Mouse (Mus musculus) Muller cell, postnatal 12 days (primary cell): ENCODE results near the gene Cox4i1.
A peak's percentile ranks its signal among the peaks of the same experiment; 100 is the strongest.

ENCODE experiments used
- DNase-seq: peaks from one replicate; pipeline ENCODE4 v3.0.0-alpha.2; 2015; ENCODE audit errors: inconsistent ontology term

Cox4i1 gene

GRCm38 (mm10) chr8:120693861-120694493 is 26.0 kb downstream of the Cox4i1 start:
- DNase-seq = no peak

GRCm38 (mm10) chr8:120696401-120697153 is 28.6 kb downstream of the Cox4i1 start:
- DNase-seq = no peak

DNA sequence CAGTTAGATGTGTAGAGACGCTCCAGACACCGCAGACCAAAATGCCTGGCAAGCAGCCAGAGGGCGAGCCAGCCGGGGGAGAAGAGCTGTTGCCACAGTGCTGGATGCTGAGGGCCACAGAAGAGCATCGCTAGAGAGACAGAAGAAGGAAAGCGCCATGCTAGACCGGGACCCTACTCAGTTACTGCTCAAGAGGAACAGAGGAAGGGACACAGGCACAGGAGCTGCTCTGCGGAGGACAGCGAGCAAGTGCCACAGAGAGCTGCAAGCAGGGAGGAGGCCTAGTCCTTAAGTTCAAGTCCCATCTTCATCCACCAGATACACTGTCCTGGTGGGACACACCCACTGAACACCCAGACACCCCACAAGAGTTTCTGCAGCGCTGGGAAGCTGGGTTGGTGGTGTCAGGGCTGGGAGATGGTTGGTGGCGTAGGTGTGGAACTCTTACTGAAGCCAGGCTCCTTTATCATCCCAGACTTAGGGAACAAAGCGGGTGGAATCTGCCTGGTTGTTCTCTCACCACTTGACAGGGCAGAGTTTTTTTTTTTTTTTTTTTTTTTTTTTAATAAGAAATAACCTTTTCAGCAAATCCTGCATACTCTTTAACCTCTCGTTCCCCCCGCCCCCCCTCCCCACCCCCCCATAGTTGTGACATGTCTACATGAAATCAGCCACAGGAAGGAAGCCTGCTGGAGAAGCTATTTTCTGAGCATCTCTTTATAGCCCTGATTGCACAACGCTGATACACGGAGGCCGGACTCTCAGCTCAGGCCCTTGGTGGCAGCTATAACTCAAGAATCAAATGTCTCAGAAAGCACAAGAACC is 29.3 kb downstream of the Cox4i1 start:
- DNase-seq = peak; percentile 60

DNA sequence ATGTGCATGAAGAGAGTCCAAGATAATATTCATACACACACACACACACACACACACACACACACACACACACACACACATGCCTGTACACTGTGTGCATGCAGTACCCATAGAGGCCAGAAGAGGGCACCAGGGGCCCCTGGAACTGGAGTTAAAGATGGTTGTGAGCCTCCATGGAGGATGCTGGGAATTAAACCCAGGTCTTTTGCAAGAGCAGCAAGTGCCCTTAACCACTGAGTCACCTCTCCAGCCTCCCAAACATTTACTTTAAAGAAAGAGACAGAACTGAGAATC is 29.9 kb downstream of the Cox4i1 start:
- DNase-seq = no peak

GRCm38 (mm10) chr8:120698426-120698825 is 30.4 kb downstream of the Cox4i1 start:
- DNase-seq = no peak

DNA sequence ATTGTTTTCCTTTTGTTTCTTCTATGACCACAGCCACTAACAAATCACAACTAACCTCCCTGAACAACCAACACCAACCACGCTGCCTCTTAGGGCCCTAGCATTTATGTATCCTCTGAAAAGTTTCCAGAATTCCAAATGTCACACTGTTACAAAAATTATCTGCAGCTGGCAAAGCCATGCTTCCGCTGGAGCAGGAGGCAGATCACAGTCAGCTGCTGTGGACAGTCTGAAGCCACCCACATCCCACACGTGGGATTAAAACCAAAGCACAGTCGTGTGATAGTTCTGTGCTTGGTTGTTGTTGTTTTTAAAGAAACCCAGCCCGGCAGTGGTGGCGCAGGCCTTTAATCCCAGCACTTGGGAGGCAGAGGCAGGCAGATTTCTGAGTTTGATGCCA is 31.1 kb downstream of the Cox4i1 start:
- DNase-seq = no peak

GRCm38 (mm10) chr8:120699565-120699964 is 31.5 kb downstream of the Cox4i1 start:
- DNase-seq = no peak

GRCm38 (mm10) chr8:120700053-120700452 is 32.0 kb downstream of the Cox4i1 start:
- no peak for DNase-seq

DNA sequence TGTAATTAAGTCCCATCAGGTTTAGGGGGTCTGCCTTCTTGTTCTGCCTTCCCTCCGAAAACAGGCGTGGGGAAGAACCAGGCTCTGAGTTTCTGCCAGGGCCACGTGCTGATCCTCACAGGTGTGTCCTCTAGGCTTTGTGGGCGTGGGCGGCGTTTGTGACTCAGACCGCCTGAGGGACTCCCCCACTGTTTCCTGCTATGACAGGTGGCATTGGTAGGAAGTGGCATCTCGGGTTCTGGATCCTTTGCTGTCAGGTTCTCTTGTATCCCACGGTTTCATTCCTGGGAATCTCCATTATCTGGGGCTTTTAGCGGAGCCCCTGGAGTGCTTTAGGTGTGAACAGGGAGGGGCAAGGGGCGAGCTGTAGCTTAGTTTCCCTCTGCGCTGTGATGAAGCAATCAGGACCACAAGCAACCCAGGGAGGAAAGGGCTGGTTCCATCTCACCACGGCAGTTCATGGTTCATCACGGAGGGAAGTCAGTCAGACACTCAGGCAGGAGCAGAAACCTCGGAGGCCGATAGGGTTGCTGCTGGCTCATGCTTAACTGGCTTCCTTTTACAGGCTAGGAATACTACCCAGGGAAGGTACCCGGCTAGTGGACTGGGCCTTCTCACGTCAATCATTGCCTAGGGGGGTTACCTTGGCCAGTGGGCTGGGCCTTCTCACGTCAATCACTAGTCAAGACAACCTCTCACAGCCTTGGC is 33.9 kb downstream of the Cox4i1 start:
- DNase-seq = no peak

- no peak for DNase-seq
Measured at GRCm38 (mm10) chr8:120704203-120704602, 36.2 kb downstream of the Cox4i1 start.

DNA sequence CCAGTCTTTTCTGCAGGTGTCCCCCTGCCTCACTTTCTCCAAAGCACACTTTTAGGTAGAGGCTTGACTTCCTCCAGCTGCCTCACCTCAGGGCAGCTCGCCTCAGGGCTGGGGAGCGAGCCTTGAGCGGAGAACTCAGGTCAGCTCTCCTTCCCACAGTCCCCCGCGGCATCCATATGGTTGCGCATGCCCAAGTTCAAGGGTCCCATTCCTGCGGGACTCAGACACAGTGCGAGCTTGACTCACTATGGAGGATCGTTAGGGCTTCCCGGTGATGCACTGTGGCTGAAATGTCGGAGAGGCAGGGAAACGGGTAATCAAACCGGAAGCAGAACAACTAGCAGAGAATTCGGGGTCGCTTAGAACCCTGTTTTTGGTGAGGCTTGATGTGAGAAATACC is 37.1 kb downstream of the Cox4i1 start:
- no peak for DNase-seq

DNA sequence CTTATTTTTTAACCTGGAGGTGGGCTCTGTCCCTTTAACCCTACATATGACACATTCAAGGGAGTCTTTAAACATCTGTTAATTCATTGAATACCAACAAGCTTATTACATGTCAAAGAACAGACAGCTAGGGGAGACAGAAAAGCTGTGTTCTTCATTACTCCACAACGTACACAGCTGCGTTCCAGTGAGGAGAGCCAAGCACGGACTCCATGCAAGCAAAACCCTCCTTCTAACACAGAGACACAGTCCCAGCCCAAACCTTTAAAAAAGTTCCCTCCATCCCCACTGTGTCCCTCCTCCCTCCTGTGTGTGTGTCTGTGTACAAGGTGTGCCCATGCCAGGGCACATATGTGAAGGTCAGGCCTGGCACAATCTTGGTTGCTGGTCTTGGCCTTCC is 38.2 kb downstream of the Cox4i1 start:
- no peak for DNase-seq

- DNase-seq = no peak
Measured at GRCm38 (mm10) chr8:120709176-120709575, 41.2 kb downstream of the Cox4i1 start.

DNA sequence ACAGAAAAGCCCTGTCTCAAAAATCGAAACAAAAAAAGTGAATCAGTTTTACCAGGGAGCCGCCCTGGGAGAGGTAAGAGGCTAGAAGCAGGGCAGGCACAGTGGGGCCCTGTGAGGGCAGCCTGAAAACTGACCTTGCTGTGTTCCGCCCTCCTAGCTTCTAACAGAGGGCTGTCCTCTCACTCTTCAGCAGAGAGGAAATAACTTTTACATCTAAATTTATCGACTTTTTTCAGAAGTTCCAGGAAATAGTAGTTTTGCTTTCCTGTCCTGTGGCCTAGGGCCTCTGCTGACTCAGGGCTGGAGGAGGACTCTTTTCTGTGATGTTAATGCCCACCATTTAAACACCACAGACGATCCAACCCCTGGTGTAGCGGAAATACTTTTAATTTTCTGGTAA is 47.2 kb downstream of the Cox4i1 start:
- DNase-seq = no peak

DNA sequence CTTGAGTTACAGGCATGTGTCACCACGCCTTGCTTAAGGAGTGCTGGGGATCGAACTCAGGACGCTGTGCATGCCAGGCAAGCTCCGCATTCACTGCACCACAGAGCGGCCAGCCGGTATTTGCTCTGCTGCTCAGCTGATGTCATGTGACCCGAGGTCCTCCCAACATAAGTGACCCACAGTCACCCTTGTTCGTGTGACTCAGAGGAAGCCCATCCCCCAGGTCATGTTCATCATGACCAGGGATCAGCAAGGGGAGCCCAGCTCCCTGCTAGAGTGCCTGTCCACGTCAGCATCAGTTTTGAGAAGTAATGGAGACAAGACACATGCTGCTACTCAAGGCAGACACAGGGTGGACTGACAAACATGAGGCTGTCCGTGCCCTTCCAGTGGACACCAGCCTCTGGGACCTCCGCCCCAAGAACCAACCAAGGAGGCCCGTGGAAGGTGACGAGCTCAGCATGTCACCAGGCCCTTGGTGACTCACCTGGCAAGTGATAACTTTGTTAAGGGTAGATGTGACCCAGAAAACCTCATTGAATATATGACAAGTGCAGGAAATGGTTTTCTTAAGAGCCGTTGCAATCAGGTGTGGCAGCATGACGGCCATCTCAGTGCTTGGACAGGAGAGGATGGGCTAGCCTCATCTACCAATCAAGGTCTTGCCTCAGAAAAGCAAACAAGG is 48.1 kb downstream of the Cox4i1 start:
- DNase-seq = no peak

DNA sequence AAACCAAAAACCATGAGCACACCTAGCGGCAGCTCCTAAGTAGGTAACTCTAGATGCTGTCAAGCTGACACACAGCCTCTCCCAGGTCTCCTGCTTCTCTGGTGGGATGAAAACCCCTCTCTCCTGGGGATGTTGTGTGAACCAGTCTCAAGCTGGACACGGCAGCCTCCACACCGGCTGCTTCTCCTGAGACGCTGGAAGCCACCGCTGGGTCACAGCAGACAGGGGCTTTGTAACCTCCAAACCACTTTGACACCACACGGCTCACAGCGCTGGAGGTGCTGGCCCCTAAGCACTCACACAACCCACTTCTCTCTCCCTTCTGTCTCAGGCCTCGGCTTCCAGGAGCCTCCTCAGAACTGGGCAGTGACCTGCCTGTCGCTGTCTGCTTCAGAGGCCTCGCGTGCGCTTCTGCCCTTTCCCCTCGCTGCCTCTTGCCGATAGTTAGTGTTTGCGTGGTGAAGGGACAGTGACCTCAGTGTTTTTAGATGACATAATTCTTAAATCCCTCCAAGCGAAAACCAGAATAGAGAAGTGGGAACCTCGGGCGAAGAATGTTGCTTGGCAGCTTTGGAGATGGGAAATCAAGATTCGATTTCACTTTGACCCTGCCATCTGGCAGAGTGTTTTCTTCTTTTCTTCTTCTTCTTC is 51.7 kb downstream of the Cox4i1 start:
- DNase-seq = no peak

- no peak for DNase-seq
Measured at GRCm38 (mm10) chr8:120723025-120723424, 55.0 kb downstream of the Cox4i1 start.
